25 mouse cellular contexts compared by ENCODE assay signal in genomic region chr1:188140221-188140620, GRCm38 (mm10).
DNase-seq lines count a peak whose midpoint lies in the region; ATAC-seq lines count a peak whose summit lies in the region.
"Had no signal": no experiment of that assay in that cellular context is flagged by ENCODE, and none has a peak within 500 bp of the region (broad histone marks: within the 10 kb centered on the region; RNA-seq: fewer than 3 reads in every experiment).

No protein-coding gene starts in this region.

- no peak overlapping the region for H3K4me3 ChIP-seq in kidney, embryonic 14.5 days (ENCODE audit: low read length)
- H3K4me3 ChIP-seq: embryonic facial prominence, embryonic 13.5 days; erythroblast, embryonic 14.5 days; hindbrain, embryonic 10.5 days; intestine, embryonic 15.5 days; liver, embryonic 15.5 days; lung, embryonic 15.5 days had no signal

- WGBS in kidney, embryonic 14.5 days: 63% methylated on average over 4 of the region's 4 CpGs

- no peak for ATAC-seq in kidney, embryonic 14.5 days (ENCODE audit: low FRiP score, low TSS enrichment)
- ATAC-seq: activated CD4-positive, CD25-positive, alpha-beta regulatory T cell, adult 4 months; forebrain, embryonic 16.5 days; hindbrain, embryonic 16.5 days; intestine, embryonic 15.5 days; midbrain, embryonic 16.5 days had no signal

- no peaks in the 10 kb centered on the region for H3K4me1 ChIP-seq in kidney, embryonic 14.5 days (ENCODE audit: control insufficient read depth, insufficient read depth, low read length)
- H3K4me1 ChIP-seq: embryonic facial prominence, embryonic 13.5 days; intestine, embryonic 15.5 days; liver, embryonic 15.5 days had no signal

- no peaks in the 10 kb centered on the region for H3K27me3 ChIP-seq in kidney, embryonic 14.5 days (ENCODE audit: control insufficient read depth, insufficient read depth, low read length)
- H3K27me3 ChIP-seq: CH12.LX; embryonic facial prominence, embryonic 13.5 days; intestine, embryonic 15.5 days; liver, embryonic 15.5 days; lung, embryonic 15.5 days had no signal

- H3K36me3 ChIP-seq in kidney, embryonic 14.5 days (ENCODE audit: control insufficient read depth, insufficient read depth, low read length): no peaks in the 10 kb centered on the region
- H3K36me3 ChIP-seq: embryonic facial prominence, embryonic 13.5 days; hindbrain, embryonic 10.5 days; intestine, embryonic 15.5 days; liver, embryonic 15.5 days; lung, embryonic 15.5 days had no signal

- no peak overlapping the region for H3K27ac ChIP-seq in kidney, embryonic 14.5 days (ENCODE audit: low read depth, low read length)
- H3K27ac ChIP-seq: embryonic facial prominence, embryonic 13.5 days; hindbrain, embryonic 10.5 days; intestine, embryonic 15.5 days; liver, embryonic 15.5 days; lung, embryonic 15.5 days had no signal

- no peak overlapping the region for H3K4me2 ChIP-seq in kidney, embryonic 14.5 days (replicated peaks; ENCODE audit: low read depth, low read length)
- H3K4me2 ChIP-seq: embryonic facial prominence, embryonic 13.5 days; intestine, embryonic 15.5 days; liver, embryonic 15.5 days; lung, embryonic 15.5 days; midbrain, embryonic 11.5 days had no signal

- no peak overlapping the region for H3K9ac ChIP-seq in kidney, embryonic 14.5 days (ENCODE audit: low read depth, low read length)
- H3K9ac ChIP-seq: embryonic facial prominence, embryonic 13.5 days; intestine, embryonic 15.5 days; liver, embryonic 15.5 days; lung, embryonic 15.5 days had no signal

- no peaks in the 10 kb centered on the region for H3K9me3 ChIP-seq in kidney, embryonic 14.5 days (ENCODE audit: control insufficient read depth, low read length)
- H3K9me3 ChIP-seq: embryonic facial prominence, embryonic 13.5 days; hindbrain, embryonic 10.5 days; intestine, embryonic 15.5 days; liver, embryonic 15.5 days; lung, embryonic 15.5 days had no signal

- DNase-seq in adrenal gland, adult 2 months: peak; percentile 31
- no peak for DNase-seq in adrenal gland, adult 8-10 months
- DNase-seq in kidney, adult 11 months: peak; percentile 64
- DNase-seq in adipocyte (ENCODE audit: low spot score): peak; percentile 75
- DNase-seq in kidney, postnatal 25 days: peak; percentile 65 to 83
- no peak for DNase-seq in layer of hippocampus, adult 8-10 months (ENCODE audit: low spot score in 2 of 2)
- DNase-seq: cerebellum, adult 18-20 months; heart, postnatal 14 days; liver; right cerebral cortex, adult 18-20 months; spleen, adult 18-20 months; thymus, postnatal 14 days had no signal

Comparison
In these comparisons a context has a peak if more than half of its experiments do, and no peak if none do; other contexts are left out.
1. DNase-seq: peak in adrenal gland, adult 2 months (single experiment), kidney, adult 11 months (single experiment), adipocyte (single experiment) and kidney, postnatal 25 days (2 of 2); none in adrenal gland, adult 8-10 months (single experiment) and layer of hippocampus, adult 8-10 months (0 of 2).